Mouse (Mus musculus): ENCODE results near the gene Fau.

The Fau gene

GRCm38 (mm10) chr19:6037695-6038094 is 19.9 kb upstream of the Fau start:
- TF ChIP-seq GATA4 (IDR thresholded peaks at IDR 0.05; ENCODE audit: insufficient replicate concordance, low read length) = no peak

DNA sequence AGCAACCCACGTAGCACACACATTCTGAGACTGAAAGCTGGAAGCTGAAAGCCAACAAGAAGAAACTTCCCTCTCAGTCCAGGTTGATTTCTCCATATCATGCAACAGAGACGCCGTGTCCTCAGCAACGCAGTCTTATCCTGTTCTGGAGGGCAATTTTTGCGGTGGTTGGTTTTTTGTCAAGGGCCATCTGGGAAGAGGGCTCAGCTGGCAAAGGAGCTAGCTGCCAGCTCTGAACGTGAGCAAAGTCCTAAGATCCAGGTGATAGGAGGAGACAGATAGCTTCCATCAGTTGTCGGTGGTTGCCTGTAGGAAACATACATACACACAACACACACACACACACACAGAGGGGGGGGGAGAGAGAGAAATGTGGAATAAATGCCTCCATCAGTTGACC is 19.3 kb upstream of the Fau start:
- no peak for TF ChIP-seq GATA4 (IDR thresholded peaks at IDR 0.05; ENCODE audit: insufficient replicate concordance, low read length)

- TF ChIP-seq GATA4 (IDR thresholded peaks at IDR 0.05; ENCODE audit: insufficient replicate concordance, low read length) = no peak
Measured at GRCm38 (mm10) chr19:6040002-6040401, 17.6 kb upstream of the Fau start.

DNA sequence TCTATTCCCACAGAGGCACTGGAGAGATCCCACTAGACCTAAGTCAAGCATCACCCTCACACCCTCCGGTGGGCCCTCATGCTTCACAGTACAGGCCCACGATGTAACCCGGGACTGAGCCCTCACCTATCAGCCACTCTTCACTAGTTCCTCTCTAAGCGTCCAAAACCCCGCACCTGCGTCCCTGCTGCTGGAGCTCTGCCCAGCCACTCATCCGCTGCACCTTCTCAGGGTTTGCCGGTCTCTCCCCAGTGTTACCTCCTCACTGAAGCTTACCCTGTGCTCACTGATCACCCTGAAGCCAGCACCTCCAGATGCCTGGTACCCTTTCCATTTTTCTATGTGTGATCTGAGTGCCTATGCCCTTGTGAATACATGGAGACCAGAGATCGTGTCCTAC is 15.4 kb upstream of the Fau start:
- TF ChIP-seq GATA4 (IDR thresholded peaks at IDR 0.05; ENCODE audit: insufficient replicate concordance, low read length) = no peak

DNA sequence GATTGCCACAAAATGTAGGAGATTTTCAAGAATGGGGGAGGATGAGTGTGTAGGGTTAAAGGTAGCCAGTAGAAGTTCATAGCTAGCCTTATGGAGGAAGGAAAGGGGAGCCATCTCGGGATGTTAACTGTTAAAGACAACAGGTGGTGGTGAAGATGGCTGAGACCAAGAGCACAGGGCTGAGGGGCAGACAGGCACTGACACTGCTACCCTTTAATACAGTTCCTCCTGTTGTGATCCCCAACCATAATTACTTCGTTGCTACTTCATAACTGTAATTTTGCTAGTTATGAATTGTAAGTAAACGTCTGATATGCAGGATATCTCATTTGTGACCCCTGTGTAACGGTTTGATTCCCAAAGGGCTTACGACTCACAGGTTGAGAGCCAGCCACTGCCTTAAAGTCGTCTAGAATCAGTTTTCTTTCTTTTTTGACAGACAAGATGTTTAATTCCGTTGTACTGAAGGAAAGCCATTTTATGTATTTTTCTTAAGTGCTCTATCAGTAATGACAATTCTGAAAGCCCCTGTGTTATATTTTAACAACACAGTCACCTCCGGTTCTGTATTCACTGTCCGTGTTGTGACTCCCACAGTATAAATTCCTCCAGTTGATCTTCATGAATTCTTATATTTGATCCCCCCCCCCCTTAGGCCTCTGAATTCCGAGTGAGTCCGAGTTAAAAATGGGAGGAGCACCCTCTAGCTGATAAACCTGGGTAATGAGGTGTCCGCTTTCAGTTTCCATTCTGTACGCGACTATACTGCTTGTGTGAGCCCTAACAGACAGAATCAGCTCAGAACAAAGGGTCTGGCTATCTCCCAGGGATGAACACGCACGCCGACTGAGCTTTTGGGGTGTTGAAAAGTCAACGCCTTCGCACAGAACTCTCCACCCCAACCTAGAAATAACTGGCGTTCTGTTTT is 12.0 kb upstream of the Fau start:
- peak; percentile 11; the same call in 1 of the 2 replicates for TF ChIP-seq GATA4 (IDR thresholded peaks at IDR 0.05; ENCODE audit: insufficient replicate concordance, low read length)

DNA sequence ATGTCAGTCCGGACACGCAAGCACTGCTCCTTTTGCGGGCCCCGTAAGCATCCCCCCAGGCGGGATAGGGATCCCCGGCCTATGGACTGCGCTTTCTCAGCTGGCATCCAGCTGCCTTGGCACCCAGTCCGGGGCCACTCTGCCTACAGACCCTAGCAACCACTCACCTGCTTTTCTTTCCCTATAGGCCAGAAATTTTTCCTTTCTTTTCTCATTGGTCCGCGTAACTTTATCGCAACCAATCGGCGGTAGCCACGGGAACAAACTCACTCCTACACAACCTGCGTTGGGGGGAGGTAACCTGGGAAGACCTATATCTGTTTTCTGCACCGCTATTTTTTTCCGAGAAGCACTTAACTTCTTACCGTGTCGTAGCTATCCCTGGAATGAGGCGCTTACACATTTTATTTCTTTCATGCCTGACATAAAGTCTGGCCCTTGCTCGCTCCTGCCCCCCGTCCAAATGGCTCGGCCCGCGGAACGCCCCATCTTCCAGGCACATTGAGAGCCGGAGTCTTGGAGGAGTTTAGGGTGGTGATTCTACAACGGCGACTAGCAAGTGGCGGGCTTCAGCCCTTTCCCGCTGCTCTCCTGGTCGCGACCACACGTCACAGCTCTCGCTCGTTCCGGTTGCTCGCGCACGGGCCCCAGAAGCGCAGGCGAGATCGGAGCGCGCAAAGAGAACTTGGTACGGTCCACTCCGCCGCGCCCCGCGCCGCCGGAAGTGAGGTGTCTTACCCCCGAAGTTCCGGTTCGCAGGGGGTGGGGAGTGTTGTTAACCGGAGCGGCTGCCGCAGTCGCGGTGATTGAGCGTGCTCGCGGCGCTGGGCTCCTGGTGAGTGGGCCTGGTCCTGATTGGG is 11.1 kb upstream of the Fau start, which contains the start of gene Syvn1:
Gene Syvn1 (plus strand): TSS at position 283 of the 860 bp plus-strand sequence.
- no peak for TF ChIP-seq GATA4 (IDR thresholded peaks at IDR 0.05; ENCODE audit: insufficient replicate concordance, low read length)

GRCm38 (mm10) chr19:6047154-6047898 is 10.3 kb upstream of the Fau start:
- TF ChIP-seq GATA4 (IDR thresholded peaks at IDR 0.05; ENCODE audit: insufficient replicate concordance, low read length) = no peak

GRCm38 (mm10) chr19:6047899-6048166 is 9.8 kb upstream of the Fau start:
- TF ChIP-seq GATA4 (IDR thresholded peaks at IDR 0.05; ENCODE audit: insufficient replicate concordance, low read length) = no peak

DNA sequence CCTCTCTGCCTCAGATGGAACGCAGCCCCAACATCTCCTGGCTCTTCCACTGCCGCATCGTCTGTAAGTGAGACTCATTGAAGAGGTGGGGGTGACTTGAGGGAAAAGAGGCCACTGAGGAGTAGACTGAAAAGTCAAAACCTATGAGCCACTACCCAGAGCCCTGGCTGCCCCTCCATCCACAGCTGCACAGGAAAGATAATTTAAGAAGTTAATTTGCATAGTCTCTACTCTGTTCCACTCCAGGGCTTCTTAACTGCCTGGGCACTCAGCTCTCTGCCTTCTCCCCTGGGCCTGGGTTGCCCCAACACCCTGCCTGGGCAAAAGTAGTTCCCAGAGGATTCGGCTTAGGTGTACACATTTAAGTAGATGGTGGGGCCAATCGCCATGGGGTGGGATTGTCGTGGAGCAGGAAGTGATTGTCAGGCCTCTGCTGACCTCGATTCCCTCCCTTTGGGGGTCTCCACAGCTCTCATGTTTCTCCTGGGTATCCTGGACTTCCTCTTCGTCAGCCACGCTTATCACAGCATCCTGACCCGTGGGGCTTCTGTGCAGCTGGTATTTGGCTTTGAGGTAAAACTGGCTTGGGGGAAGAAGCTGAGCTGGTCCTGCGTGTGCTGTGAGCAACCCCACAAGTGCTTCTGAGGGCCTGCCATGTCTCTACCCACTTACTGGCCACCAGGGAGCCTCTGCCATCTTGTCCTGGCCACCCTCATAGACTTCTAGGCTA is 8.8 kb upstream of the Fau start:
- TF ChIP-seq GATA4 (IDR thresholded peaks at IDR 0.05; ENCODE audit: insufficient replicate concordance, low read length) = no peak

DNA sequence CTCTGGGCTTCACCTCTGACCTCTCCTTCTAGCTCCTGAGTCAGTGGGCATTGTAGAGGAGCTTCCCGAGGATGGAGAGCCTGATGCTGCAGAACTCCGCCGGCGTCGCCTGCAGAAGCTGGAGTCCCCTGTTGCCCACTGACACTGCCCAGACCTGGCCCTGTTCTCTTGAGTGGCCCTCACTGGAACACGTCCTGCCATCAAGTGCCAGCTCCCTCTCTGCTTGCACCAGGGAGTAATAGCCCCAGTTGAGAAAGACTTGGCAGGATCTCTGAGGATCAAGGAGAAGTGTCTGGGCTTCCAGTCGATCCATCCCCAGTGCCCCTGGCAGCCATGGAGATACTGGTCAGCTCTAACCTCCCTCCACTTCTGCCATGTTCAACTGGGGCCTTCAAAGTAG is 5.1 kb upstream of the Fau start:
- TF ChIP-seq GATA4 (IDR thresholded peaks at IDR 0.05; ENCODE audit: insufficient replicate concordance, low read length) = no peak

DNA sequence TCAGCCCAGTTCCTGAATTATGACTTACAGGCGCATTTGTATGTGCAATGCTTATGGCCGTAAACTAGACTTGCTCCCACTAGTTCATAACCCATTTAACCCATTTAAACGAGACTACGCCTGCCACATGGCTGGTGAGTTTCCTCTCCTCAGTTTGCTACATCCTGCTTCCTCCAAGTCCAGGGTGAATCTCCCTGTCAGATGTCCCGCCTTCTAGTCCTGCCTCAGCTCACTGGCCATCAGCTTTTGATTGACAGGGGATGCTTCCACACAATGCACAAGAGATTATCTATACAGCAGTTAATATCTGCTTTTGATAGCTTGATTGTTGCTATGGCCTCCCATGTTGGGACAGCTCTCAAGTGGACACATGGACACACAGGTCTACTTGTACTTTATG is 3.3 kb upstream of the Fau start:
- TF ChIP-seq GATA4 (IDR thresholded peaks at IDR 0.05; ENCODE audit: insufficient replicate concordance, low read length) = no peak

- TF ChIP-seq GATA4 (IDR thresholded peaks at IDR 0.05; ENCODE audit: insufficient replicate concordance, low read length) = no peak
Measured at GRCm38 (mm10) chr19:6056696-6057095, 948 bp upstream of the Fau start.

- TF ChIP-seq GATA4 (IDR thresholded peaks at IDR 0.05; ENCODE audit: insufficient replicate concordance, low read length) = no peak
Measured at GRCm38 (mm10) chr19:6058513-6058912, 869 bp downstream of the Fau start.

DNA sequence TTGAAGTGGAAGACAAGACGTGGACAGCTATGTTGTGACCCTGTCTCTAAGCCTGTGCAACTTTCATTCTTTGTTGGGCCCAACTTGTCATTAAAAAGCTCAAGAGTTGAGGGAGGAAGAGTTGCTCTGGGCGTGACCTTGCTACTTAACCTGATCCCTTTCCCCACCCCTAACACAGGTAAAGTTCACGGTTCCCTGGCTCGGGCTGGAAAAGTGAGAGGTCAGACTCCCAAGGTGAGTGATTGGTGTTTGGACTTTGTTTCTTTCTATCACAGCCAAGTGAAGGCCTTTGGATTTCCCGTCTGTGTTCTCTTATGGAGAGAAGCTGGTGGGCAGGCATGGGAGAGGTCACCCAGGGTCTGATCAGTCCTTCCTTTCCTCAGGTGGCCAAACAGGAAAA is 1.3 kb downstream of the Fau start:
- TF ChIP-seq GATA4 (IDR thresholded peaks at IDR 0.05; ENCODE audit: insufficient replicate concordance, low read length) = no peak

DNA sequence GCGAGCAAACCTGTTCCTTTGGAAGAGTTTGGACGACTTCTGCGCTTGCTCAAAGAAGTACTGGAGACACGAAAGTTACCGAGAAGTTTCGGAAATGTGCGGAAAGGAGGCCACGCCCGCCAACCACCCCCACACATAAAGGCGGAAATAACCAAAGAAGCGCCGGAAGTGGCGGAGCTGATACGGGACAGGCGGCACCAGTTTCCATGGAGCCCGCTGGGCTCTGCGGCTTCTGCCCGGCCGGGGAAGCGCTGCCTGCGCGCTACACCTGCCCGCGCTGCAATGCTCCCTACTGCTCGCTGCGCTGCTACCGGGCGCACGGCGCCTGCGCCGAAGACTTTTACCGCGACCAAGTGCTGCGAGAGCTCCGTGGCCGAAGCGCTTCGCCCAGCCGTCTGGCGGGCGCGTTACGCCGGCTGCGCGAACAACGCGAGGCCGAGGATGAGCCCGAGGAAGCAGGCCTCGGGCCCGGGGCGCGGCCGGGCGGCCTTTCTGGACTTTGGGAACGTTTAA is 3.4 kb downstream of the Fau start, which contains the start of gene Znhit2:
Gene Znhit2 (plus strand): TSS at position 172 of the 513 bp plus-strand sequence.
- peak; percentile 96 for TF ChIP-seq GATA4 (IDR thresholded peaks at IDR 0.05; ENCODE audit: insufficient replicate concordance, low read length)

All from liver, adult (tissue).